Mouse (Mus musculus) embryonic facial prominence, embryonic 14.5 days (tissue): ENCODE data around the gene Cacna2d3. TPM values are rescaled to one million over a fixed set of nuclear protein-coding genes. Genes with fewer than 3 reads are reported as not detected.
A peak's percentile ranks its signal among the peaks of the same experiment; 100 is the strongest.

Source experiments
- ATAC-seq: fragments of 200-750 bp; cut with Nextera tagmentation; 2 replicates; pipeline ENCODE4 v1.8.0; 2017; ENCODE audit warnings: low read depth, moderate number of reproducible peaks, moderate TSS enrichment
- DNase-seq: peaks from one replicate; pipeline ENCODE4 v3.0.0-alpha.2; 2015; ENCODE audit warnings: low spot score
- H3K27ac ChIP-seq: fragments of 300-500 bp; sonication (generic); replicated peaks from 2 replicates; pipeline ENCODE4 v1.5.1; 2014; ENCODE audit warnings: low read depth, mild to moderate bottlenecking, low read length, moderate library complexity
- H3K27me3 ChIP-seq: fragments of 300-500 bp; sonication (generic); replicated peaks from 2 replicates; pipeline ENCODE4 v1.6.1; 2014; ENCODE audit warnings: low read length; ENCODE audit not compliant: control insufficient read depth, insufficient read depth
- H3K36me3 ChIP-seq: fragments of 300-500 bp; sonication (generic); 2 replicates; pipeline ENCODE4 v1.6.1; 2014; ENCODE audit warnings: low read length, mixed read lengths; ENCODE audit not compliant: control insufficient read depth, insufficient read depth
- H3K4me1 ChIP-seq: fragments of 300-500 bp; sonication (generic); 2 replicates; pipeline ENCODE4 v1.6.1; 2014; ENCODE audit warnings: antibody characterized with exemption, low read length; ENCODE audit not compliant: control insufficient read depth, insufficient read depth
- H3K4me2 ChIP-seq: fragments of 300-500 bp; sonication (generic); 2 replicates; pipeline ENCODE4 v1.6.1; 2014; ENCODE audit warnings: low read depth, mild to moderate bottlenecking, low read length, moderate library complexity, mixed read lengths
- H3K4me3 ChIP-seq: fragments of 300-500 bp; sonication (generic); 2 replicates; pipeline ENCODE4 v1.5.1; 2014; ENCODE audit warnings: low read depth, mild to moderate bottlenecking, low read length
- H3K9ac ChIP-seq: fragments of 300-500 bp; sonication (generic); 2 replicates; pipeline ENCODE4 v1.6.1; 2014; ENCODE audit warnings: low read depth, mild to moderate bottlenecking, low read length, moderate library complexity, mixed read lengths
- H3K9me3 ChIP-seq: fragments of 300-500 bp; sonication (generic); 2 replicates; pipeline ENCODE4 v1.6.1; 2016; ENCODE audit warnings: low read length; ENCODE audit not compliant: control insufficient read depth
- WGBS: fragments of 180-500 bp; shearing (Covaris S2); extraction: QIAGEN DNeasy Blood & Tissue Kit; methylation state at CpG from one replicate; pipeline ENCODE4 v1.1.7; 2014; 5-methylcytosine and 5-hydroxymethylcytosine counted together
- polyA plus RNA-seq: library from polyadenylated mRNA; unstranded; fragments of >200 nt; fragmentation: Nextera tagmentation; extraction: Ambion mirVana; gene quantifications from 2 replicates; pipeline ENCODE4 v1.2.1, GENCODE M21; 2014

Gene Cacna2d3
- polyA plus RNA-seq, 1 experiment from 2014 or later = 16.4 TPM

DNA sequence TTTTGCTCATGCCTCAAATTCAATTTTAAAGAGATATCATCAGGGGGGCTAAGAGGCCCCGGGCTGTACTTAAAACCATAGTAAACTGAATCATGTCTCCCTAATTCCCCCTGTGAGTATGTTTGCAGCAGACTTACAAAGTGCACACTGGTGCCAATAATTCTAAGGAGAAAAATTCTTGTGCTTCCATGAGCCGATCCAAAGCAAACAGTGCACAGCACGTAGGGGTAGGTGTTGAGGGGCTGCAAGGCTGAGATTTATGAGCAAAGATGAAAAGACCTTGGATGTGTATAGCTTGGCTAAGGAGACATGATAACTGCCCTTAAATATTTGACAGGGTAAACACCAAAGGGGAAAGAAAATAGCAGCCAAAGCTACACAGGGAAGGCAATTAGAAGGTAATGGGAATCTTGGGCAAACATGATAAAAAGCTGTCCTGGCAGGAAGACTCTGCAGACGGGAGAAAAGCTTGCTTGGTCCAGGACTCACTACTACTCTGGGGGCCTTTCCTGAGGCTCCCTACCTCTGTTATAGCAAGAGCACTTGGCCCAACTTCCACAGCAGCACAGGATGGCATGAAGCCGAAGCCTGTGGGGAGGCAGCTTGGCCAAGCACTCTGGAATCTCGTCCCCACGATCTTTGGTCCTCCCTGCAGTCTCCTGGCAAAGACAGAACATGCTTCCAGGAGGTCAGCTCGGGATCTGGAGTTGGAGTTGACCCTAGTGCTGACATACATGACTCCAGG, 222.9 kb downstream of the Cacna2d3 start:
- Histone ChIP-seq H3K27ac (peak overlapping the region; percentile 29; the same call in 1 of the 2 replicates), H3K4me2 (no peak overlapping the region), H3K4me1 (peaks cover 2% of the 10 kb centered on the region; the same call in 1 of the 2 replicates), H3K4me3 (no peak overlapping the region), H3K27me3 (no peaks in the 10 kb centered on the region), H3K36me3 (no peaks in the 10 kb centered on the region), H3K9ac (no peak overlapping the region), H3K9me3 (no peaks in the 10 kb centered on the region)
- WGBS = 58% methylated on average over 8 of the region's 8 CpGs
- DNase-seq = peak; percentile 86
- peak; percentile 80; the same call in 1 of the 2 replicates for ATAC-seq

DNA sequence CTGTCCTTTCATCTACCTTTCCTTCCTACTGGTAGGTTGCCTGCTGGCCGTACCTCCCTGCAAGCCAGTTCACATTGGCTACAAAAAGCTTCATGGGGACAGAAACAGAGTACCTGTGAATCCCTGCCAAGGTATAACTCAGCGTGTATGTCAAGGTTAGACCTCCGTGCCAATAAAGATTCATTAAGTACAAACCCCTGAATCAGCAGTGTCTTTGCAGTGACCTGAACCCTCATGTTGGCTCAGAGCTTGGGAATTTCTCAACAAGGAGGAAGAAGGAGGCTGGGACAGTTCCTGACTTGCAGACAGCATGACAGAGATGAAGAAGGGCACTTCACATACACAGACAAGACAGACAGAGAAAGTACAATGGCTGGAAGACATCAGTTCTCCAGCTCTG, 225.1 kb downstream of the Cacna2d3 start:
- Histone ChIP-seq H3K36me3 (no peaks in the 10 kb centered on the region), H3K9me3 (no peaks in the 10 kb centered on the region), H3K4me3 (no peak overlapping the region), H3K9ac (no peak overlapping the region), H3K27ac (no peak overlapping the region), H3K27me3 (no peaks in the 10 kb centered on the region), H3K4me1 (peaks cover 2% of the 10 kb centered on the region; the same call in 1 of the 2 replicates), H3K4me2 (no peak overlapping the region)
- DNase-seq (no peak), ATAC-seq (no peak)
- WGBS = 83% methylated on average over 3 of the region's 3 CpGs

DNA sequence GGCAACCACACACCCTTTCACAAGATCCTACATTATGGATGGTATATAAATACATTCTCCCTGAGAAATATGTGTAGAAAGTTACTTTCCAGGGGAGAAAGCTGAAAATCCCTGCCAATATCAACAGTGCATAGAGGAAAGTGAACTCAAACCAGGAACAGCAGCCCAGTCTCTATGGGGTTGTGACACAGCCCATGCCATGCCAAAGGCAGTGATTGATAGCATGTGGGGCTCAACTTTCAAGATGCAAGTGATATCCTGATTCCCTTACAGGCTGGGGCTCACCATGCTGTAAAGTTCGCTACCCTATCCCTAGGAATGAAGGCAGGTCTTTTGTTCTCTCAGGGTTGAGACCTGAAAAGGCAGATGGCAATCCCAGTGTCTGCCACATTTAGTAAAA, 229.9 kb downstream of the Cacna2d3 start:
- Histone ChIP-seq H3K27ac (no peak overlapping the region), H3K4me3 (no peak overlapping the region), H3K27me3 (no peaks in the 10 kb centered on the region), H3K9ac (no peak overlapping the region), H3K4me1 (no peaks in the 10 kb centered on the region), H3K9me3 (no peaks in the 10 kb centered on the region), H3K4me2 (no peak overlapping the region), H3K36me3 (no peaks in the 10 kb centered on the region)
- DNase-seq (peak; percentile 31), ATAC-seq (peak; percentile 50; the same call in 1 of the 2 replicates)
- 59% methylated on average over 1 of the region's 1 CpGs for WGBS

GRCm38 (mm10) chr14:29485416-29485815, 236.2 kb downstream of the Cacna2d3 start:
- ATAC-seq = peak; percentile 67; the same call in 1 of the 2 replicates
- H3K4me2 ChIP-seq = no peak overlapping the region
- no peaks in the 10 kb centered on the region for H3K27me3 ChIP-seq
- H3K9me3 ChIP-seq = no peaks in the 10 kb centered on the region
- DNase-seq = peak; percentile 71
- no peak overlapping the region for H3K27ac ChIP-seq
- 32% methylated on average over 1 of the region's 1 CpGs for WGBS
- H3K4me1 ChIP-seq = no peaks in the 10 kb centered on the region
- no peaks in the 10 kb centered on the region for H3K36me3 ChIP-seq
- H3K9ac ChIP-seq = no peak overlapping the region
- H3K4me3 ChIP-seq = no peak overlapping the region

GRCm38 (mm10) chr14:29478403-29478983, 243.2 kb downstream of the Cacna2d3 start:
- no peaks in the 10 kb centered on the region for H3K36me3 ChIP-seq
- no peaks in the 10 kb centered on the region for H3K4me1 ChIP-seq
- no peak overlapping the region for H3K27ac ChIP-seq
- H3K9ac ChIP-seq = no peak overlapping the region
- H3K4me2 ChIP-seq = no peak overlapping the region
- H3K4me3 ChIP-seq = no peak overlapping the region
- 62% methylated on average over 6 of the region's 6 CpGs for WGBS
- no peaks in the 10 kb centered on the region for H3K27me3 ChIP-seq
- DNase-seq (no peak), ATAC-seq (no peak)
- no peaks in the 10 kb centered on the region for H3K9me3 ChIP-seq

- no peak overlapping the region for H3K9ac ChIP-seq
- no peaks in the 10 kb centered on the region for H3K4me1 ChIP-seq
- H3K36me3 ChIP-seq = no peaks in the 10 kb centered on the region
- no peak overlapping the region for H3K4me3 ChIP-seq
- no peak overlapping the region for H3K27ac ChIP-seq
- H3K4me2 ChIP-seq = no peak overlapping the region
- 88% methylated on average over 2 of the region's 2 CpGs for WGBS
- ATAC-seq (no peak), DNase-seq (no peak)
- H3K27me3 ChIP-seq = no peaks in the 10 kb centered on the region
- H3K9me3 ChIP-seq = 0 out of 2 replicates have a peak, but pooled peaks cover 2% of the 10 kb centered on the region
Observed at GRCm38 (mm10) chr14:29464277-29464676, 257.4 kb downstream of the Cacna2d3 start.

DNA sequence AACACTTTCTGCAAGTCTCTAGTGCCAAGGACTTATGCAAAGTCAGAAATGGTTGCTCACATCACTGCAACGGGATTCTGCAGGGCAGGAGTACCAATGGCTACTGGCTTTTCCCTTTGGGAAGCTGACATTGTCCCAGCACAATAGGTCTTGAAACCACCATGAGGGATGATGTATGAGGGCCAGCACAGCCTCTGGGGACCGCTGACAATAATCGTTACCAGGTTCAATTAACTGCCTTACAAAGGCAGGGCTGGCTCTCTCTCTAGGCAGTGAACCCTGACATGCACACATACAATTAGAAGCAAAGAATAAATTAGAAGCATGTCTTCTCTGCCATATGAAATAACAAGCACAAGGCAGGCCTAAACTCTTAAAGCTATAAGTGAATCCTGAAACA, 272.5 kb downstream of the Cacna2d3 start:
- Histone ChIP-seq H3K4me3 (no peak overlapping the region), H3K4me1 (no peaks in the 10 kb centered on the region), H3K27me3 (no peaks in the 10 kb centered on the region), H3K27ac (no peak overlapping the region), H3K9me3 (no peaks in the 10 kb centered on the region), H3K36me3 (no peaks in the 10 kb centered on the region), H3K4me2 (no peak overlapping the region), H3K9ac (no peak overlapping the region)
- DNase-seq (no peak), ATAC-seq (no peak)
- WGBS = 50% methylated on average over 3 of the region's 3 CpGs

- Histone ChIP-seq H3K36me3 (no peaks in the 10 kb centered on the region), H3K4me3 (no peak overlapping the region), H3K27me3 (no peaks in the 10 kb centered on the region), H3K4me2 (peak overlapping the region; percentile 24; the same call in 1 of the 2 replicates), H3K27ac (peak overlapping the region; percentile 77; the same call in 1 of the 2 replicates), H3K9ac (no peak overlapping the region), H3K4me1 (peaks cover 14% of the 10 kb centered on the region; the same call in 1 of the 2 replicates), H3K9me3 (no peaks in the 10 kb centered on the region)
- ATAC-seq (no peak), DNase-seq (peak; percentile 66)
- WGBS = 16% methylated on average over 15 of the region's 15 CpGs
Observed at GRCm38 (mm10) chr14:29443091-29444026, 278.3 kb downstream of the Cacna2d3 start.
